Mouse (Mus musculus) G1E (cell line): ENCODE measurements around the gene Rad18. TPM values are rescaled to one million over a fixed set of nuclear protein-coding genes. Genes with fewer than 3 reads are reported as not detected.

Source experiments
- ATAC-seq: 2 replicates; pipeline ENCODE4 v1.8.0; 2016; ENCODE audit warnings: mild to moderate bottlenecking; ENCODE audit not compliant: insufficient number of reproducible peaks, poor library complexity, low FRiP score, severe bottlenecking; ENCODE audit errors: extremely low read depth
- DNase-seq: peaks from one replicate; pipeline ENCODE4 v3.0.0; 2012; ENCODE audit warnings: low spot score
- H3K27me3 ChIP-seq: 2 replicates; pipeline ENCODE4 v1.6.1; 2012; ENCODE audit warnings: mild to moderate bottlenecking, low read length, inconsistent platforms; ENCODE audit not compliant: insufficient read depth
- H3K36me3 ChIP-seq: replicated peaks from 2 replicates; pipeline ENCODE3; 2012; ENCODE audit warnings: mild to moderate bottlenecking, inconsistent platforms
- H3K4me1 ChIP-seq: 2 replicates; pipeline ENCODE4 v1.6.1; 2012; ENCODE audit warnings: low read depth, low read length, inconsistent platforms, mixed read lengths; ENCODE audit not compliant: insufficient read depth
- H3K4me3 ChIP-seq: 2 replicates; pipeline ENCODE4 v1.5.1; 2012; ENCODE audit warnings: low read depth, mild to moderate bottlenecking, inconsistent platforms, low read length, moderate library complexity, mixed read lengths
- H3K9me3 ChIP-seq: replicated peaks from 2 replicates; pipeline ENCODE4 v1.6.1; 2012; ENCODE audit warnings: inconsistent platforms
- CTCF ChIP-seq: IDR thresholded peaks from 2 replicates; pipeline ENCODE4 v1.5.1; 2012; ENCODE audit warnings: low read depth, low read length, inconsistent platforms, mixed read lengths
- GATA1 ChIP-seq: IDR thresholded peaks from 2 replicates; pipeline ENCODE4 v1.6.1; 2012; ENCODE audit warnings: borderline replicate concordance, low read length, inconsistent platforms, mixed read lengths
- GATA2 ChIP-seq: IDR thresholded peaks from 2 replicates; pipeline ENCODE4 v1.6.1; 2012; ENCODE audit warnings: low read depth, low read length, inconsistent platforms, borderline replicate concordance
- POLR2AphosphoS5 ChIP-seq: IDR thresholded peaks from 2 replicates; pipeline ENCODE4 v1.6.1; 2012; ENCODE audit warnings: low read depth, low read length, inconsistent platforms; ENCODE audit not compliant: insufficient replicate concordance
- TAL1 ChIP-seq: conservative IDR thresholded peaks from 2 replicates; pipeline ENCODE4 v1.6.1; 2012; ENCODE audit warnings: low read depth, low read length, inconsistent platforms, mixed read lengths
- polyA plus RNA-seq: library from polyadenylated mRNA; stranded (reverse); fragments of >175 nt; gene quantifications from 2 replicates; pipeline ENCODE4 v1.2.3, GENCODE M21; 2012
- total RNA-seq, 2 experiments: library from RNA; stranded (forward) in 1 of 2; stranded (reverse) in 1 of 2; fragments of 200-1000 nt in 1 of 2; fragments of >200 nt in 1 of 2; fragmentation: Nextera tagmentation in 1 of 2; gene quantifications; 2 replicates each; pipeline ENCODE4 v1.2.3; 2014 to 2017

The Rad18 gene
- total RNA-seq (2014; fragmentation: Nextera tagmentation) (89.9 and 93.8 TPM in 2 replicates), total RNA-seq (2017) (35.9 and 36.1 TPM in 2 replicates), polyA plus RNA-seq (1.8 and 2.7 TPM in 2 replicates)

GRCm38 (mm10) chr6:112696056-112696950 is at the start of gene Rad18:
Rad18 (minus strand) TSS chr6:112696686.
- Histone ChIP-seq H3K9me3 (no peaks in the 10 kb centered on the region), H3K27me3 (peaks cover 6% of the 10 kb centered on the region; the same call in 1 of the 2 replicates), H3K36me3 (peaks cover 32% of the 10 kb centered on the region), H3K4me3 (peak within 1 kb of the TSS; percentile 87), H3K4me1 (peaks cover 36% of the 10 kb centered on the region)
- TF ChIP-seq GATA2 (no peak), POLR2AphosphoS5 (no peak), CTCF (no peak), TAL1 (no peak), GATA1 (no peak)
- DNase-seq (peak; percentile 69), ATAC-seq (peak; percentile 83)

GRCm38 (mm10) chr6:112742297-112742696 is 45.8 kb upstream of the Rad18 start:
- TF ChIP-seq CTCF: no peak
- TF ChIP-seq TAL1: no peak
- no peak for TF ChIP-seq POLR2AphosphoS5
- TF ChIP-seq GATA1: no peak
- TF ChIP-seq GATA2: no peak
- H3K4me3 ChIP-seq: no peak overlapping the region
- no peaks in the 10 kb centered on the region for H3K4me1 ChIP-seq
- no peaks in the 10 kb centered on the region for H3K36me3 ChIP-seq
- no peaks in the 10 kb centered on the region for H3K9me3 ChIP-seq
- no peak for ATAC-seq
- no peak for DNase-seq
- H3K27me3 ChIP-seq: no peaks in the 10 kb centered on the region

GRCm38 (mm10) chr6:112741766-112742165 is 45.3 kb upstream of the Rad18 start:
- DNase-seq: no peak
- Histone ChIP-seq H3K4me3 (no peak overlapping the region), H3K4me1 (no peaks in the 10 kb centered on the region), H3K27me3 (no peaks in the 10 kb centered on the region), H3K9me3 (no peaks in the 10 kb centered on the region), H3K36me3 (no peaks in the 10 kb centered on the region)
- no peak for ATAC-seq
- TF ChIP-seq TAL1: no peak
- no peak for TF ChIP-seq CTCF
- no peak for TF ChIP-seq GATA2
- no peak for TF ChIP-seq GATA1
- no peak for TF ChIP-seq POLR2AphosphoS5

GRCm38 (mm10) chr6:112739635-112740034 is 43.1 kb upstream of the Rad18 start:
- ATAC-seq: no peak
- DNase-seq: no peak
- no peaks in the 10 kb centered on the region for H3K27me3 ChIP-seq
- TF ChIP-seq GATA2 (no peak), POLR2AphosphoS5 (no peak), TAL1 (no peak), CTCF (no peak), GATA1 (no peak)
- H3K36me3 ChIP-seq: no peaks in the 10 kb centered on the region
- H3K9me3 ChIP-seq: no peaks in the 10 kb centered on the region
- no peaks in the 10 kb centered on the region for H3K4me1 ChIP-seq
- H3K4me3 ChIP-seq: no peak overlapping the region

GRCm38 (mm10) chr6:112738924-112739323 is 42.4 kb upstream of the Rad18 start:
- H3K36me3 ChIP-seq: no peaks in the 10 kb centered on the region
- DNase-seq: no peak
- no peak for TF ChIP-seq CTCF
- TF ChIP-seq POLR2AphosphoS5: no peak
- no peak for TF ChIP-seq GATA1
- no peaks in the 10 kb centered on the region for H3K27me3 ChIP-seq
- H3K4me3 ChIP-seq: no peak overlapping the region
- H3K4me1 ChIP-seq: no peaks in the 10 kb centered on the region
- H3K9me3 ChIP-seq: no peaks in the 10 kb centered on the region
- no peak for ATAC-seq

- no peak overlapping the region for H3K4me3 ChIP-seq
- no peaks in the 10 kb centered on the region for H3K4me1 ChIP-seq
- DNase-seq (no peak), ATAC-seq (no peak)
- H3K27me3 ChIP-seq: no peaks in the 10 kb centered on the region
- H3K9me3 ChIP-seq: 0 out of 2 replicates have a peak, but pooled peaks cover 3% of the 10 kb centered on the region
- no peak for TF ChIP-seq POLR2AphosphoS5
- no peak for TF ChIP-seq TAL1
- no peak for TF ChIP-seq CTCF
- no peak for TF ChIP-seq GATA1
- no peak for TF ChIP-seq GATA2
- H3K36me3 ChIP-seq: no peaks in the 10 kb centered on the region
Observed at GRCm38 (mm10) chr6:112736471-112736870, 40.0 kb upstream of the Rad18 start.

- ATAC-seq: no peak
- no peaks in the 10 kb centered on the region for H3K36me3 ChIP-seq
- H3K9me3 ChIP-seq: 0 out of 2 replicates have a peak, but pooled peaks cover 3% of the 10 kb centered on the region
Observed at GRCm38 (mm10) chr6:112735054-112735453, 38.6 kb upstream of the Rad18 start.

More at GRCm38 (mm10) chr6:112735054-112735453, 38.6 kb upstream of the Rad18 start:
- no peak overlapping the region for H3K4me3 ChIP-seq
- H3K27me3 ChIP-seq: no peaks in the 10 kb centered on the region
- no peak for DNase-seq
- TF ChIP-seq TAL1 (no peak), GATA1 (no peak), POLR2AphosphoS5 (no peak), CTCF (no peak), GATA2 (no peak)
- H3K4me1 ChIP-seq: no peaks in the 10 kb centered on the region
